Mouse (Mus musculus): Measurements from ENCODE around the gene Dffb.

Gene Dffb

DNA sequence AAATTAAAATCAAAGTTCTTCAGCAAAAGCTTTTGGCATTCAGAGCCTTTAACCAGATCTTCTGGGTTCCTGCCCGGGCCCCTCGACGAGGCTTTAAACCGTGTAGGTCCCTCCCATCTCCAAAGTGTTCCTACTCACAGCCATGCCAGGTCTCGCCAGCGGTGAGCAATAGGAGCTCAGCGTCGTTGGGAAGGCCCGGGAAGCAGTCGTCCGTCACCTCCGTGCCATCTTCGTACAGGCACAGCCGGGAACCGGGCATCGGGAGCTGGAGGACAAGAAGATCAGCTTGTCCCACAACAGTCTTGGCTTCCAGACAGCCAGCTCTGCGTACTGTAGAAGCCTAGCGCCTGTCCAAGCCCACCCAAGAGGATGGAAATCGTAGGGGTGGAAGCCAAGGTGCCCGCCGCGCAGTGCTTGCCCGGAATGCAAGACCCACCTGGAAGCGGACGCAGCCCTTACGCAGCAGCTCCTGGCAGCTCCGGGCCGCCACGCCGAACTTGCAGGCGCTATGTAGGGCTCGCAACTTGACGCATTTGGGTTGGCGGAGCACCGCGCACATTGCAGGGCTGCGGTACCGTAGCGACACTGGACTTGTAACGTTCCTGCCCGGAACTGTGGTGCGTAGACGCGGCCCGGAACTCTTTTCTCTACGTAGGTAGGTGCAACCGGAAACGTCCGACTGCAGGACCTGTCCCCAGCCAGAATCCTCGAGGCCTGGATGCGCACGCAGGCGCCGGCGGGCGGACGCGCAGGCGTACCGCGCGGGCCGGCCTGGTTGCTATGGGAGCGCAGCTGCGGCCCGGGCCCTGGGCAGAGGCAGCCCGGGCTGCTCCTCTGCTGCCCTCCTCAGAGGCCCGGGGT, at the start of gene Dffb, which contains the start of gene Cep104:
Dffb (minus strand) TSS at position 696 of the 861 bp plus-strand sequence.
Cep104 (plus strand) TSS at position 764 of the 861 bp plus-strand sequence.
- DNase-seq (ENCODE audit: low read depth, low spot score), result peak; percentile 92

DNA sequence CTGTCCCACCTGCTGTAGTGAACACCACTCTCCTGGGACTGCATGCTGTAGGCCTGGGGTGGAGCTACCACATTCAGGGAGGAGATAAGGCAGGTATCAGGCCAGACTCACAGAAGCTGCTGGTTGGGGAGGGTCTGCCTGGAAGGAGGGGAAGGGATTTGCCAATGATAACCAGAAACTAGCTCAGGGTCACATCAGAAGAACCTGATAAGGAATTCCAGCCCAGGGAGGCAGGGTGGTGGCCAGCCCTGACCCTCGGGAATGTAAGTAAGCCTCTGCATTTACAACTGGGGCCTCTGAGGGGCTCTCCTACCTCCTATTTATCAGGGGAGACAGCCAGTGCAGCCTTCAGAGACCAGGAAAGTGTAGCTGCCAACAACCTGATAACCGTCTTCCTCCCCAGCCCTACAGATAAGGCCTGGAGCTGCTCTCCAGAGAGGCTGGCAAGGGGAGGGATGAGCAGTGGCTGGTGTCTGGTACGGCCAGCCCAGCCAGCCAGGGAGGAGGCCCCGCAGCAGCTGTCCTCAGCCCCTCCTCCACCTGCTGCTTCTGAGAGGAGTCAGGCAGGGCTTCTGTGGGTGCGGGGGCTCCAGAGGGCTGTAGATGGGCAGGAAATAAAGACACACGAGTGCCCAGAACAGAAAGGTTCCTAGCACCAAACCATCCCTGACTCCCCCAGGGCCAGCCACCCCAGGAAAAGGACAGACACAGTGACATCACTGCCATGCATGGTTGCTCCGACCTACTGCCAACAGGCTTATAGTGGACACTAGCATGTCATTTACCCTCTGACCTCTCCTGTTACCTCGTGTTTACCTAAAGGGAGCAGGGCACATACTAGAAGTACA, 49.1 kb upstream of the Dffb start:
- no peak for DNase-seq (ENCODE audit: low read depth, low spot score)

DNA sequence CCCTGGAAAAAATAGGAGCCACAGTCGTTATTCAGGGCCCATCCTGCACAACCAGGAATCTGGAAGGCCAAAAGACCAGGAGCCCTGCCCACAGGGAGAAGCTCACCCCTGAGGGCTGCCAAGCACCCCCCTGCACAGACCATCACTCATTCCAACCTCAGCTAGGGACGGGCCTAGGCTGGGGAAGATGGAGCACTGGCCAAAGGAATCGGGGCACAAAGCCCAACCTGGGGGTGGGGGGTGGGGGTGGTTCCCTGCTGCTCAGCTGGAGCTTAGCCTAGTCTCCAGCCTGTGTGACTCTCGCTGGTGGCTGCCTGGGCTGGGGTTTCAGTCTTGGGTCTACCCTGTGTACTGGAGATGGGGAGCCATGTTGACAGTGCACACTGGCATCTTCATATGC, 47.9 kb upstream of the Dffb start:
- no peak for DNase-seq (ENCODE audit: low read depth, low spot score)

DNA sequence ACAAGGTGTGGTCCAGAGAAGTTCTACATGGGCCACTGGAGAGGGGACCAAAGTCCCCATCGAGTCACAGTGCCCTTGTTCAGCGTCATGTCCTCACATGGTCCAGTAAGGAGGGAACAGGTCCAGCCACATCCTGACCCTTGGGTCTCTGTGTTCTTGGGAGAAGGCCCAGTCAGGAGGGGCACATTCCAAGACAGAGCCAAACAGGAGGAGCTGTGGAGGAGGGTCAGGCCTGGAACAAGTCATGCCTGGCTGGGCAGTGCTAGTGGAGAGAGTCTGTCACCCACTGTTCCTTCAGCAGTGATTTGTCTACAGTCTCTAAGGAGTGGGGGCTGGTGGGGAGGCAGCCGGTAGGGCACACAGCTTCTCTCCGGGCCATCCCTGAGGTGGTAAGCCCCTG, 47.5 kb upstream of the Dffb start:
- peak; percentile 70 for DNase-seq (ENCODE audit: low read depth, low spot score)

DNA sequence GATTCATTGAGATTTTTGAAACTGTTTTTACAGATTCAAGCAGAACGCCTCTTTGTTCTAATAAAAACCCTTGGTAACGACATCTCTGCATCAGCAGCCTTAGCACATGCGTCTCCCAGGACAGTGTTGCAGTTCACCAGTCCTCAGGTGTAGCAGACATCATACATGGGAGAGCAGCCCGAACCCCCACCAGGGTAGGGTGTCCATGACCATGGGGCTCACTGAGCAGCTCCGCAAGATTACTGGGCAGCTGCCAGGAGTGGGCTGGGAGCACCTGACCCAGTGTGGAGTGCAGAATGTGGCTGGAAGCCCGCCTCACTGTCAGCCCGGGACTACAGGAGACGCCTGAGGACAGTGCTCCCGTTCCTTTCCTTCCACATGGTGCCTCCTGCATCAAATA, 46.5 kb upstream of the Dffb start:
- DNase-seq (ENCODE audit: low read depth, low spot score), result no peak

DNA sequence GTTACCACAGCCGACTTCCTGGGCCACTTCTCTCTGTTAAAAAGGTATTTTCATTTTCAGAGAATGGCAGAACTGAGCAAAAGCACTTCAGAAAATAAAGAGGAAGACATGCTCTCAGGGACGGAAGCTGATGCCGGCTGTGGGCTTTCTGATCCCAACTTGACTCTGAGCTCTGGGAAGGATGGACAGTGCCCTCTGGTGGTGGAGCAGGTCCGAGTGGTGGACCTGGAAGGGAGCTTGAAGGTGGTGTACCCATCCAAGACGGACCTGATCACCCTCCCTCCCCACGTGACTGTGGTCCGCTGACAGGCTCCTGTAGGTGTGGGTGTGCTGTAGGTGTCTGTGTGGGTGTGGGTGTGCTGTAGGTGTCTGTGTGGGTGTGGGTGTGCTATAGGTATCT, 44.6 kb upstream of the Dffb start:
- DNase-seq (ENCODE audit: low read depth, low spot score), result no peak

DNA sequence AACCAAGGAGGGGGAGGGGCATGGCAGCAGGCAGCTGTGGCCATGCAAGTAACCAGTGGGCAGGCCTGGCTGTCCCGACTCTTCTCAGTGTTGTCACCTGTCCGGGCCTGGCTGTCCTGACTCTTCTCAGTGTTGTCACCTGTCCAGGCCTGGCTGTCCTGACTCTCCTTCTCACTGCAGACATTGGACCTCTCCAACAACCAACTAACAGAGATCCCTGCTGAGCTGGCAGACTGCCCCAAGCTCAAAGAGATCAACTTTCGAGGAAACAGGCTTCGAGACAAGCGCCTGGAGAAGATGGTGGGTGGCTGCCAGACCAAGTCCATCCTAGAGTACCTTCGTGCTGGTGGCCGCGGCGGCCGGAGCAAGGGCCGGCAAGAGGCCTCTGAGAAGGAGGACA, 40.5 kb upstream of the Dffb start:
- DNase-seq (ENCODE audit: low read depth, low spot score), result peak; percentile 49

DNA sequence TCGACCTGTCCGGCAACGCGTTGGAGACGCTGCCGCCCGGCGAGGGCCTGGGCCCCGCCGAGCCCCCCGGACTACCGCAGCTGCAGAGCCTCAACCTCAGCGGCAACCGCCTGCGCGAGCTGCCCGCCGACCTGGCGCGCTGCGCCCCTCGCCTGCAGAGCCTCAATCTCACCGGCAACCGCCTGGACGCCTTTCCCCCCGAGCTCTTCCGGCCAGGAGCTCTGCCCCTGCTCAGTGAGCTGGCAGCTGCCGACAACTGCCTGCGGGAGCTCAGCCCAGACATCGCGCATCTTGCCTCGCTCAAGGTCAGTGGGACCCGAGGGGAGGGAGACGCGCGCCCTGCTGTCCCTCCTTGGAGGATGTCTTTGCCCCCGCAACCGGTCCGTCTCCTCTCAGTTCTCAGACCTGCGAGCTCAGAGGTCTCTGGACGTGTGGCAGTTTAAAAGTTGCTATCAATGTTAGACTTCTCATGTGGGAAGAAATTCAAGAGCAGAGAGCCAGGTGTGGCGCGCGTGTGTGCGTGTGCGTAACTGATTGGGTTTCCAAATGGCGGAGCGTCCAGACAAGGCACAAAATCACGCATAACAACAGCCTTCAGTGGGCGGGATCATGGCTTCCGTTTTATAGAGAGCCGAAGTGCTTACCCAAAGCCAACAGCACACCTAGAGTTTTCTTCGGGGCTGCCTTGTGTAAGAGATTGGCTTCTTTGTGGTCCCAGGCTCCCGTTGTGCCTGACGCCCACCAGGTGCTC, 37.4 kb upstream of the Dffb start:
- no peak for DNase-seq (ENCODE audit: low read depth, low spot score)

DNA sequence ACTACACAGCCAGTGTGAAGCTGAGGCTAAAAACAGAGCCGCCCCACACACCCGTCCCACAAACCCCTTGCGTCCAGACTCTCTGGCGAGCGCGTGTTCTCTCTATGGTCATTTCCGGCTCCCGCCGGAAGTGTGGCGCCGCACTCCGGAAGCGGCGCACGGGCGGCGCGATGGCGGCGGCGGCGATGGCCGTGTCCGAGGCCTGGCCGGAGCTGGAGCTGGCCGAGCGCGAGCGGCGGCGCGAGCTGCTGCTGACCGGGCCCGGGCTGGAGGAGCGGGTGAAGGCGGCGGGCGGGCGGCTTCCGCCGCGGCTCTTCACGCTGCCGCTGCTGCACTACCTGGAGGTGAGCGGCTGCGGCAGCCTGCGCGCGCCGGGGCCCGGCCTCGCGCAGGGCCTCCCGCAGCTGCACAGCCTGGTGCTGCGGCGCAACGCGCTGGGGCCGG, 36.7 kb upstream of the Dffb start, which contains the start of gene Lrrc47:
Lrrc47 (plus strand) TSS at position 86 of the 444 bp plus-strand sequence.
- DNase-seq (ENCODE audit: low read depth, low spot score), result peak; percentile 78

DNA sequence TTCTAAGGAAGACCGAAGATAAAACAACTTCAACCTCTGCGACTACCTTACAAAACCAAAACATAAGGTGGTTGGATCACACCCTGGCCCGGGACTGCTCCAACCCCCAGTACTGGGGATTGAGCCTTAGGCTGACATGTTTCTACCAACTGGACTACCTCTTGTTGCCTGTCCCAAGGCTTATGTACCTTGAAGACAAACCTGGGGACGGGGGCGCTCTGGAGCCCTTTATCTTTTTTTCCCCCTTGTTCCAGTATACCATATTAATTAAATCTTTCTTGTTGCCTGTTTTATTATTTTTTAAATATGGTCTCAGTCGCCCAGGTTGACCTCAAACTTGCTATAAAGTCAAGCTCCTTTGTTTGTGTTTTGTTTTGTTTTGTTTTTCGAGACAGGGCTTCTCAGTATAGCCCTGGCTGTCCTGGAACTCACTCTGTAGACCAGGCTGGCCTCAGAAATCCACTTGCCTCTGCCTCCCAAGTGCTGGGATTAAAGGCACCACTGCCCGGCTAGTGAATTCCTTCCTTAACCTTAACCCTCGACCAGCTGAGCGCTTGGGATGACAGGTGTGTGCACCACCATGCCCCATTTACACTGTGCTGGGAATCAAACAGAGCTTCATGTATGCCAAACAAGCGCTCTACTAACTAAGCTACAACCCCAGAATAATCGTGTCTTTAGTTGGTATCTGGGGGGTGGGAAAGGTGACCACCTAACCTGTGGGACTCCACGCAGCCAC, 36.1 kb upstream of the Dffb start:
- no peak for DNase-seq (ENCODE audit: low read depth, low spot score)

DNA sequence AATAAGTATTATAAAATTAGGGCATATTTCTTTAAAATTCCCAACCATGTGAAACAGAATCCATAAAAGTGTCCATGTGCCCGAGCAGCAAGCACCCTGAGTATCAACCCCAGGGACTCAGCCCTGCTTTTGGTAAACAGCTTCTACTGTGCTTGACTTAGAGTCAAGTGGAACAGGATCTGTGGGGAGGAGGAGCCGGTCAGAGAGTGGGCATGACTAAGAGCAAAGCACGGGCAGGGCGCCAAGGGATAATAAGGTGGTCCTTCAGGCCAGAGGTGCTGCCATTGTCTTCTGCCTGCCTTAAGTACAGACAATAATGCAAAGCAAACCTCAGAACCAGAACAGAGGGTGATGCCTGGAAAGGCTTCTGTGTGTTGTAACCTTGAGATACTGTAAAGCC, 32.8 kb upstream of the Dffb start:
- DNase-seq (ENCODE audit: low read depth, low spot score), result no peak

DNA sequence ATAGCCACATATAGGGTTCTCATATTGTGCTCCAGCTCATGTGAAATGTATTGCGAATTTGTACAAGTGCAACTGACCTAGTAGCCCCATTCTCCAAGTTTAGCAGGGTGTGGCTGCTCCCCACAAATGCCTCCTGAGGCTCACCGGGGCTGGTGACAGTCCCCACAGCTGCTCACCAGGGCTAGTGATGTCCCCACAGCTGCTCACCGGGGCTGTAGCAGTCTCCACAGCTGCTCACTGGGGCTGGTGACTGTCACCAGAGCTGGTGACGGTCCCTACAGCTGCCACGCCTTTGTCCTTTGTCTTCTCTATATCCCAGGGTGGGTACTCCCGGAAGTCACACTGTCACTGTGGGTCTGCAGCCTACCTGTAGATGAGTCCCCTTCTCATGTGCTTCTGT, 31.3 kb upstream of the Dffb start:
- no peak for DNase-seq (ENCODE audit: low read depth, low spot score)

DNA sequence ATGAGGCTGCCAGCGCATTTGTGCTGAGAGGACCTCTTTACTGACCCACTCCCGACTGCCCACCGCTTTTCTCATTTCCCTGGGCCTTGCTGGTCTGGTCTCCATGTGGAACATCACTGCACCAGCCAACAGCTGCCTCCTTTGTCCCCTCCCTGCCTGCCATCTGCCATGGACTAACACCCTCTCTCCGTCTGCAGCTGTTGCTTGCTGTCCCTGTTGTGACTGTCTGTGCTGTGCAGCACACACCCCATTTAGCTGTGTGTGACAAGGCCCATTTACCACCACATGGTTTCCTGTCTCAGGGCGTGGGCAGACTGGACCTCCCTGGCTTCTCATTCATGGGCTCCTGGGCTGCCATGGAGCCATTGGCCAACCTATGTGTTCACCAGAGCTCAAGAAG, 30.6 kb upstream of the Dffb start:
- DNase-seq (ENCODE audit: low read depth, low spot score), result no peak

DNA sequence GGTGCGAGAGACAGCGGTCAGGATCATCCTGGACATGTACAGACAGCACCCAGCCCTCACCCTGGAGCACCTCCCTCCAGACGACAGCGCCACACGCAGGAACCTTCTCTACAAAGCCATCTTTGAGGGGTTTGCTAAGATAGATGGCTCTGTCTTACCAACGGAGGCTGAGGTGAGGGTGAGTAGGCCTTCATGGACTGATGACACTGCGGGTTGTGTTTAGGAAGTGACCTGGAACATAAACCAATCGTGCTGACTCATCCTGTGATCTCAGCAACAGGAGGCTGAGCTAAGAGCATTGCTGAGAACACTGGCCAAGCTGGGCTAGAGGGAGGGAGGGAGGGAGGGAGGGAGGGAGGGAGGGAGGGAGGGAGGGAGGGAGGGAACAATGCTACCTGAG, 18.6 kb upstream of the Dffb start:
- DNase-seq (ENCODE audit: low read depth, low spot score), result no peak

DNA sequence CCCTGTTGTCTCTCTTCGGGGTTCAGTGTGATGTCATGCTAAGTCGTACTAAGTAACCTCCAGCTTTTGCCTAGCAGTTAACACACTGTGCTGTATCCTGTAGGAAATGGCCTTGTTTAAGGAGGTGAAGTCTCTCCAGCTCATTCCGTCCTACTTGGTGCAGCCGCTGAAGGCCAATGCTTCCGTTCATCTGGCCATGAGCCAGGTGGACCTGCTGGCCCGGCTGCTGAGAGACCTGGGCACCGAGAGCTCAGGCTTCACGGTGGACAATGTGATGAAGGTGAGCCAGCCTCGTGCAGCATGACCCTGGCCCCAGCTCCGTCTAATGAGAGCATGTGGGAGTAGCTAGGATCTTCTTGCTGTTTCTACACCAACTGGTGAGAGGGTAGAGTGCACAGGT, 17.8 kb upstream of the Dffb start:
- no peak for DNase-seq (ENCODE audit: low read depth, low spot score)

DNA sequence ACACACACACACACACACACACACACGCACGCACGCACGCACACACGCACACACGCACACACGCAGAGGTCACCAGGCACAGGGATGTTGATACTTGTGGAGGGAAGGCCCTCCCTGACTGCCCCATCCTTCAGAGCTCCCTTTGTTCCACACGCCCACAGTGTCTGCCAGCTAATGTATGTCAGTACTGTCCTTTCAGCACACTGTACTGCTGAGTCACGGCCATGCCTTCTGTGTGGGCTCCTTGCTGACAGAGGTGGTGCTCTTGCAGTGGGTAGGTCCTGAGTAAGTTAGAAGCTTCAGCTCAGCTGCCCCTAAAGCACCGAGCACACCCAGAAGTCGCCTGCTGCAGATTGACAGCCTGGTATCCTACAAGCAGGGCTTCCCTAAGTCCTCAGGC, 5.5 kb upstream of the Dffb start:
- DNase-seq (ENCODE audit: low read depth, low spot score), result no peak

DNA sequence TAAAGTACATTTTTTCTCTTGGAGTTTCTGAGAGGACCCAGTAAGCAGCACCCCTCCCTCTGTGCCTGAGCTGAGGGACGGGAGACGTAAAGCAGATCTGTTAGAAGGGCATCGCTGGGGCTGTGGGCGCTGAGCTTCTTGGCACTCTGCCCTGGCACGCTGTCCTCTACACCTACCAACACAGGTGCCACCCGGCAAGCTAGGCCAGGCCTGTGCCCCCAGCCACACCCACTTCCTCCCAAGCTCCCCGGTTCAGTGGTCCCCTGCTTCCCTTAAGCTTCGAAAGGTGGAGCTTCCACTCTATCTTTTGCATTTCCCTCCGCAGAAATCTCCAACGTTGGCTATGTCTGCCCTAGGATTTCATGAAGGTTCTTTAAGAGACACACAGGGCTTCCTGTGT, 4.3 kb upstream of the Dffb start:
- DNase-seq (ENCODE audit: low read depth, low spot score), result no peak

DNA sequence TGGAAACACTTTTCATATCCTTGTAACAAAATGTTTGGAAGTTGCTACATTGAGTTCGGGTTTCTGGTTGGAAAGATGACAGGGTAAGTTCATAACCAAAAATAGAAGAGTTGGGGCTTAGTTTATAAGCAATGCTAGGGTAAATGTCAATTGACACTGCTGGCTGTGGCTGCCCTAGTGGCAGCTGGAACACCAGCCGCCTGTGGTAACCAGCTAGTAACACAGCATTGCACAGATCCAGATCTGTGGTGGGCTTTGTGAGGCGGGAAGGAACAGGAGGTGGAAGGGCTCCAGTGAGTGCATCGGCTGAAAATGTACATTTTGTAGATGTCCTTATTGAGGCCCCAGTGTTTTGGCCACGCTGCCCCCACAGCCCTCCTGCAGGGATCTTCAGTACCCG, 842 bp upstream of the Dffb start:
- DNase-seq (ENCODE audit: low read depth, low spot score), result no peak

DNA sequence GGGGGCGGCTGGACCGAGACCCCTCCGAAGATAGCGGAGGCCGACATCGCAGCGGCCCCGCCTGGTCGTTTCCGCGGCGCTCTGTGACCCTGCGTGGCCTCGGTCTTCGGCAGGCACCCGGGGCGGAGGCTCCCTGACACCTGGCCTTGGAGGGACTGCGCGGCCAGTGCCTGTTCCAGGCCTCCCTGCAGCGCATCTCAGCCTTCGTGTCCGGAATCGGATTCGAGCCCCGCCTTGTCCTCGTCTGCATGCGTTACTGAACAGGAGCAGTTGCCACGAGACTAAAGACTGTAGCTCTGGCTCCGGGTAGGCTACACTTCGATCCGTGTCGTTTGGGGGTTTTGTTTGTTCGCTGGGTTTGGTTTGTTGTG, 351 bp upstream of the Dffb start:
- DNase-seq (ENCODE audit: low read depth, low spot score), result no peak

DNA sequence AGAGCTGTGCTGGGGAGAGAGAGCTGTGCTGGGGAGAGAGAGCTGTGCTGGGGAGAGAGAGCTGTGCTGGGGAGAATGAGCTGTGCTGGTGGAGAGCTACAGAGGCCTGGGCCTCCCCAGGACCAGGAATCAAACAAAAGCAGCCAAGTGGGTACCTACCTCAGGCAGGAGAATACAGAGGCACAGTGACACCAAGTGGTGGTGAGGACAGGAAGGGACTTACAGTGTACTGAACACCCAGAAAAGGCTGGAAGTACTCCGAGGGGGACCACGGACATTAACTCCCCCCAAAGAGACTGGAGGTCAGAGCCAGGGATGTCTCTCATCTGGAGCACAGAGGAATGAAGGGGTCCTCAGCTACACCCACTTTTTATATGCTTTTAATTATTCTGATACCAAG, 6.9 kb downstream of the Dffb start:
- DNase-seq (ENCODE audit: low read depth, low spot score), result no peak

DNA sequence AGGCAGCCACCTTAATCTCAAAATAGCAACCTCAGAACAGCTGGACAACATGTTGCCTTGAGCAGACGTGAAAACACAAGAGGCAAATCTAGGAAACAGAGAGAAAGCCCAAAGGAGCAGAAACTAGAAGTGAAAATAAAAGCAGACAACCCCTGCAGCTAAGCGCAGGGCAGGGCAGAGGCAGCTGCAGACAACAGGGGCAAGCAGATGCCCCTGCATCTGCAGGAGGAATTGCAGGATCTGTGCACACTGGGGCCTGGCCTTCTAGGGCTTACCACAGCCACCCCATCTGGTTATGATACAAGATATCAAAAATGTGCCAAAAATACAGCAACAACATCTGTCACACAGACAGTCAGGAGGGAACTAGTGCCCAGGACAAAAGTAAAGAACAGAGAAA, 7.4 kb downstream of the Dffb start:
- no peak for DNase-seq (ENCODE audit: low read depth, low spot score)
